Mouse (Mus musculus) megakaryocyte, embryonic 14.5 days (primary cell): ENCODE measurements at regions not wholly inside any gene's neighbourhood (a gene's known extent, or its start where the extent isn't known, plus 50 kb on each side); places are given as distances from the start of the nearest gene placed in this dataset.

Source experiments
- FLI1 ChIP-seq: IDR thresholded peaks from 2 replicates; pipeline ENCODE4 v1.6.1; 2012; ENCODE audit warnings: low read length, inconsistent platforms, mixed read lengths
- GATA1 ChIP-seq: IDR thresholded peaks from 3 replicates; pipeline ENCODE4 v1.6.1; 2012; ENCODE audit warnings: mixed read lengths, low read length, inconsistent platforms, borderline replicate concordance

GRCm38 (mm10) chr13:53717582-53717981 lies 244.7 kb upstream of the Msx2 start:
- no peak for TF ChIP-seq GATA1
- TF ChIP-seq FLI1: no peak
